Mouse (Mus musculus) ovary, postnatal 14 days (tissue): Measurements from ENCODE around the gene Gm49450.
"Not testable (repeated sequence)": the region's sequence is repeated elsewhere in the genome, so short reads cannot be mapped to it uniquely, and the experiment has no call there.

Experiments
- DNase-seq: peaks from one replicate; pipeline ENCODE4 v3.0.0; 2022; ENCODE audit warnings: low spot score

Gene Gm49450

DNA sequence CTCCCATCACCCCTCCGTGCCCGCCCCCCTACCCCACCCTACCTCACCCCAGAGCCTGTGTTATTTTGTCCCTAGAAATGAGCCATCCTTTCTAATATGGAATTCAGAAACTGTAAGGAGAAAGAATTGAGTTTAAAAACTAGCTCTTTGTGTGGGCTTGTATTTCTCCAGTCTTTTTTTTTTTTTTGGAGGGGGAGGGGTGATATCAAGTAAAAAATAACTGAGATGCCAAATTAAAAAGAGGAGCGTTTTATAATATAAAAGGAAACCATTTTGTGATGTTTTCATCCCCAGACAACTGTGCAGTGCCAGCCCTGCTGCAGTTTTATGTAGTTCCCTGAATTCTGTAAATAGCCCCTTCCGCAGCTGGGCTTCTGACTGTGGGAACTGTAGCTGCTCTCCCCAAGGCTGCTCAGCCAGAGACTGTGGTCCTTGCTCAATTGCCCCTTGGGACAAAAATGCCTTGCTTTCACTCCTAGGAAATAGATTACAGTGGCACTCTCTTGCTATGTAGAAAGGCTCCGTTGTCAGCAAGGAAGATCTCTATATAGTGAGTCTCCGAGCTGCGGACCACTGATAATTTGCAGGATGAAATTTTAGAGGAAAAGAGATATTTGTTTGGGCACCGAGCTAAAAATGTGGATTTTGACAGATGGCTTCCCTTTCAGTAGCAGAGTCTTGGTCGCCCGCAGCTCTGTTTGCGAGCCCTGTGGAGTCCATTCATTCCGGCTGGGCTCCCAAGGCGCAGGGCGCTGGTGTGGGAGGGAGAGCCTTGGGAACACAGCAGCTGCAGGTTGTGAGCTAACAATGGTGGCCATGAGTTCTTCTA, 1.3 kb upstream of the Gm49450 start:
- DNase-seq, result no peak

DNA sequence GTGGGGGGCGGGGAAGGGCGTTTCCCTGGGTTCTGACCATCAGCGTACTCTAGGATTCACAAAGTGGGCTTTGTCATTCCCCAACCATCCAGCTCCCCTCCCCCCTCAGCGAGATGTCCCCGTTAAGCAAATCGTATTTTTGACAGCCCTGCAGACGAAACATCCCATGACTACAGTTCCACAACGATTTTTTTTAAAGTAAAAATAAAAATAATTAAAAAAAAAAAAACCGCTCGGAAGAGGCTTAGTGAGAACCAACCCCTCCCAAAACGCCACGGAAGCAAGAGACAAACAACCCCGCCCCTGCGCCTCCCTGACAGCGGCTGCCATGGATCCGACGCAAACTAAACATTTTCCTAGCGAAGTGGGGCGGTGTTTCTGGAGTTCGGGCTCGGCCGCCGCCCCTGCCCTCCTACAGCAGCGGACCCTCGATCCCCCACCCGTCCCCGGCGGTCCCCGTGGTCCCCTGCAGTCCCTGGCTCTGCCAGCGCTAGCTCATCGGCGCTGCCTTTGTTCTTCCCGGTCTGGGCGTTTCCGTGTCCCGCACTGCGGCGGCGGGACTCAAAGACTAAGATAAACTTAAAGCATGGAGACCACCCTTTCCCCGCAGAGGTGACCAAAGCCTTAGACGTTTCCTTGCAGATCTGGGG, 475 bp downstream of the Gm49450 start:
- peak; percentile 50 for DNase-seq

DNA sequence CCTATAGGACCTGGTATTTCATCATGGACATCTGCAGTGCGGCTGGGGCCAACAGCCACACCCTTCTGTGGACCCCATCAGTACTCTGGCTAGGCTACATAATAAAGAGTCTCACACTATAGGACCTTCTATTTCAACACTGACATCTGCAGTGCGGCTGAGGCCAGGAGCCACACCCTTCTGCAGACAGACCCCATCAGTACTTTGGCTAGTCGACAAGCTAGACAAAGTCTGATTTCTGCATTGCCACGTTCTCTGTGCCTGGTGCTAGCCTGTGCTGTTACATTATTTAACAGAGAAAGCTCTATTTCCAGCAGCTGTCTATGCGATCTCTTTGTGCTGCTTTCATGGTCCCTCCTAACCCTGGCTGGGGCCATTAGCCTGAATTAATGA, 1.3 kb downstream of the Gm49450 start:
- DNase-seq, result no peak

DNA sequence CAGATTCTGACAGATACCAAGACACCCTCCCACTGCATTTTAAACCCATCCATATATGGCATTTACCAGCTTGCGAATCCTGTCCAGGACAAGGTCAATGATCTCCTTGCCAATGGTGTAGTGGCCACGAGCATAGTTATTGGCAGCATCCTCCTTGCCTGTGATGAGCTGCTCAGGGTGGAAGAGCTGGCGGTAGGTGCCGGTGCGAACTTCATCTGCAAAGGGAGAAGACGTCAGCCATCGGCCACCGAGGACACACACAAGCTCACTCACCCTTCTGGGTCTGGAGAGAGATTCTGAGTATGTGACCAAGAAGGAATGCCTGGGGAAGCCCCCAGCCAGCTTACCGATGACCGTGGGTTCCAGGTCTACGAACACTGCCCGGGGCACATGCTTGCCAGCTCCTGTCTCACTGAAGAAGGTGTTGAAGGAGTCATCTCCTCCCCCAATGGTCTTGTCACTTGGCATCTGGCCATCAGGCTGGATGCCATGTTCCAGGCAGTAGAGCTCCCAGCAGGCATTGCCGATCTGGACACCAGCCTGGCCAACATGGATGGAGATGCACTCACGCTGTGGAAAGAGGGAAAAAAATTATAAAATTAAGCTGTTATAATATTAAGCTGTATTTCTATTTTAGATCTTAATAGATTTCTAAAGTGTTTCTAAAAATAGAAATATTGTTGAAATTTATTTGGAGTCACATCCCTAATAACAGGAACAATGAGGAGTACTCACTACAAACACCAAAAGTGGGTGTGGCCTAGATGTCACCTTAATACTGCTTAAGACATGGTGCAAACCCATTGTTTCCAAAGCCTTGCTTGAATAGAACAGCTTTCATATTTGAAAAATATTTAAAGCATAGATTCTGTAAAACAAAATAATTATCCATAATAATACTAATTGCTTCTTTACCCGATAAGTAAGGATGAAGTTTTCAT, 2.0 kb downstream of the Gm49450 start:
- DNase-seq, result not testable (repeated sequence)

DNA sequence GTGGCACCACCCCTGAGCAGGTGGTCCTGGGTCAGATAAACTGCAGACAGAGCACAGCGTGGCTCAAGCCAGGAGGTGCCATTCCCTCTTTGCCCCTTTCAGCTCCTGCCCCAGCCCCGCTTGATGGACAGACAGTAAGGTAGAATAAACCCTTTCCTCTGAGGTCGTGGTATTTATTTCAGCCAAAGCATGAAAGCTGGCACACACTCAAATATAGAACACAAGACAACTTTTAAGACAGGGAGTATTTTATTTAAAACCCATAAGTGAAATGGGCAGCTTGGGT, 3.8 kb downstream of the Gm49450 start:
- no peak for DNase-seq

DNA sequence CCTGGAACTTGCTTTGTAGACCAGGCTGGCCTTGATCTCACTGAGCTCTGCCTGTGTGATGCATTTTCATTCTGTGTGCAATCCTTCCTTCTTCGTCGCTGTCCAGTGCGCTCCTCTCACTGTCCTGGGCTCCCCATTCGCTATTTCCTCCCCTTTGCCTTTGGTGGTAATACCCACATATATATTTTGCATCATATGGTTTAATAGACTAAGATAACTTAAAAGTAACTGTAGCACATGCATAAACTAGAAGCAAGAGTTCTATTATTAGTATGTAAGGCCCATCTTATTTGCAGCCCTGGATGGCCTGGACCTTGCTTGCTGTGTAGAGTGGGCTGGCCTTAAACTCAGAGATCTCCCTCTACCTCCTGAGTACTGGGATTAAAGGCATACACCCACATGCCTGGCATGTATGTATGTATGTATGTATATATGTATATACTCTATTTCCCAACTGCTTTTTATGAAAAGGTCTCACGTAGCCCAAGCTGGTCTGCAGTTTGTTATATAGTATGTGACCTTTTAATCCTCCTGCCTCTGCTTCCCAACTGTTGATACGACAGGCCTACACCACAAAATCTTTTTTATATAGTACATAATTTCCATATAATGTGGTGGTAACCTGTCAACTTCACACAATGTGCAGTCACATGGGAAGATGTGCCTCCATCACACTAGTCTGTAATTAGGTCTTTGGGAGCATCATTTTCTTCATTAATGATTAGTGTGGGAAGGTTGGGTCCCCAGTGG, 4.3 kb downstream of the Gm49450 start:
- DNase-seq, result no peak

DNA sequence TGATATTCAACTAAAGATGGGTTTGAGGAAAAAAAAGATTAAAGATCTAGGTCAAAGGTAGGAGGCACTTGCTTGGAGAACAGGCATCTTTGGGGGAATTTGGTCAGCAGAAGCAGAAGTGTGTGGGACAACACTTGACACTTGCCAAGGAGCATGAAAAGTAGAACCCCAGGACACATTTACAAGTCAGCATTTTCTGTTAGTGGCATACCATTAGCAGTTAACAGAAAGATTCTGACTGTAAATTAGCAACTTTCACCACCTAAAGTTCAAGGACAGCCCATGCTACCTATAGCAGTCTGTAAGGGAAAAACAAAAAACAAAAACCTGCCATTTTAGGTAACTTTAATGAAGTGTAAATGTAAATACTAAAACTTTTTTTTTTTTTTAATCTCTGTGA, 5.0 kb downstream of the Gm49450 start:
- no peak for DNase-seq

DNA sequence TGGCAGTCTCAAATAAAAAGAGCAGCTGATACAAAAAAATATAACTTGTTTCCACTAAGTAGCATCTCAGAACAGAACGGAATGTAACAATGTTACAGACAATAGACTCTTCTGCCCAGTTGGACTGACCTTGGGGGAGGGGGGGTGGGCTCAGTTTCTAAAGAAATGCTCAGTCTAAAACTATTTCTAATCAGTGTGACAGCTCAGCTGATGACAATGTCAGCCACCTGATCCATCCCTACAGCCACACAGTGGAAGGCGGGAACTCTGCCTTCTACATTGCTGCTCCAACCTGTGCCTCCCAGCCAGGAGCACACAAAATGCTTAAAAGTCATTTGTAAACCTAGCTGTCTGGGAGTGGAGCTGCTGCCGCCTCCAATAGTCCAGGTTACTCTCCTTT, 5.5 kb downstream of the Gm49450 start:
- no peak for DNase-seq

DNA sequence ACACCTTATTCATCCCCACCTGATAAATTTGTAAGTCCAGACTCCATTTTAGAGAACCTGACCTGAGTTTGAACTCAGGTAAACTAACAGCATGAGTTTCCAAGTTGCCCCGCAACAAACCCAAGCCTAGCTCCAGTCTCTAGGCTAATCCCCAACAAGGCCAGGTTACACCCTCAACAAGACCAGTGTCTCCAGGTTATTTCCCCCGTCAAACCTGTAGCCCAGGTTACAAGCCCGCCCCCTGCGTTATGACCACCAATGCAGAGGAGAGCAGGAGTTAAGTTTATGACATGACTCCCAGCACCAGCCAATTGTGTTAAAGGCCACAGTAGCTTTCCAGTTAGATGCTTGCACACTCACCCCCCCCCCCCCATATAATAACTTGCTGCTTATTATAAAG, 10.2 kb downstream of the Gm49450 start:
- DNase-seq, result no peak

DNA sequence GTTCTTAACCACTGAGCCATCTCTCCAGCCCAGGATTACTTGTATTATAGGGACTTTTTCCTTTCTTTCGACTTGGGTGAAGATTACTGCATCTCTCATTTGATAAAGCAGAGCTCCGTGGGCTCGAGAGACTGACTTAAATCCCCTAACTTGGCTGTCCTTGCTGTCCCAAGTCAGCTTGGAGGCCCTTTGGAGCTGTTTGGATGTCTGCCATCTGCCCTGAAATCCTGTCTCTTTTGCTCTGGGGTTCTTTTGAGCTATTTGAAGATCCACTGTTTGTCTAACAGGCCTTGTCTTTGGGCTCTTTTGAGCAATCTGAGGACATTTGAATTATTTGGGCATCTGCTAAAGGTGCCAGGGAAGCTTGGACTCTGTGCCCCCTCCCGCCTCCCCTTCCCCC, 11.3 kb downstream of the Gm49450 start:
- no peak for DNase-seq

DNA sequence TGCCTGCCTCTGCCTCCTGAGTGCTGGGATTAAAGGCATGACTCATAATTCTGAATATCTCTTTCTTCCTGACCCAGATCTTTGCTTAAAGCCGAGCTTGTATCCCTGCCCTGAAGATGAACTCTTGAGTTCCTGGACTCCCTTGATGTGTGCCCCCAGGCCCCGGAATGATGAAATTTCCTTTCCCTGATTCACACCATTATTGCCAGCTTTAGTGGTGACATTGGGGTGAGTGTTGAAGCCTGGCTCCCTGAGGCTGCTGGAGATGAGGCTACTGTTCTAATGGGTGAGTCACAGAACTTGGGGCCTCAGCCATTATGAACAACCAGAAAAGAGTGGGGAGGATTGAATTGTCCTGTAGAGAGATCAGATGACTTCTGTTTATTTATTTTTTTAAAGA, 11.8 kb downstream of the Gm49450 start:
- DNase-seq, result no peak

DNA sequence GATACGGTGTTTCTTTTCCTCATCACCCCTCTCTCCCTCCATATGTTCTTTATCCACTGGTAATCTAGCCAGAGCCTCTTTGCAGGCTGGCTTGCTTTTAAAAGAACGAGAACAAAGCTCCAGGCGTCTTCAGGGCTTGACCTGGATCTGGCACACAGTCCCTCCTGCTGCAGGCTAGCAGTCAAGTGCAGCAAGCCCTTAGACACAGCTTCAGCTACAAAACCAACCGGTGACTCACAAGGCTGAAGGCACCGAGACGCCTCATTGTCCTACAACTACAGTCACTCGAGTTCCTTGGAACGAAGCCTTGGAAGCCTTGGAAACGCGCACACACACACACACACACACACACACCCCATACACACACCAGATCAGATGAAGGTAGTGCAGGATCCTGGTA, 12.5 kb downstream of the Gm49450 start:
- no peak for DNase-seq

DNA sequence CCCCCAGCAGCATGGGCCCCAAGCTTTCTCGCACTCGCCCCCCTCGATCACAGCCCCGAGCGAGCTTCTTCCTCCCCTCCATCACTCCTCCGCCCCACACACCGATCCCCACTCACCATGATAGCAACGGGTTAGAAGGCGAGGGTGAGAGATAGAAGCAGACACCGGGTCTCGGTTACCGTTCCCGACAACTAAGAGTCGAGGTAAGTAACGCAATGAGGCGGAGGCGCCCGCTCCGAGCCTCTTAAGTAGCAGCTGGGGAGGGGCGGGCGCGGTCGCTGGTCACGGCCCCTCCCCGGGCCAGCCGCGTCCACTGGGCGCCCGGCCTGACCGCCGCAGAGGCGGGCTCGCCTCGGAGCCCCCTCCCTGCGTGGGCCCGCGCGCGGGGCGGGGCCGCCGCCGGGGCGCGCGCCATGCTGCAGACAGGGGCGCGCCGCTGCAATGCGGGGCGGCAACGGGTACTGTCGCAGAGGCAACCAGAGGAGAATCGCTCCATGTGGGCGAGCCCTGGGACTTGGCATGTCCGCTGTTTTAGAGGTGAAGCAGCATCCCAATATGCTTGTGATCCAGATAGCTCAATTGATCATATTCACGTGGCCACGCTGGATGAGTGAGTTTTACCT, 19.0 kb downstream of the Gm49450 start, which contains the start of gene Tuba1b:
Gene Tuba1b (minus strand): TSS at position 349 of the 623 bp plus-strand sequence.
- peak; percentile 88 for DNase-seq

DNA sequence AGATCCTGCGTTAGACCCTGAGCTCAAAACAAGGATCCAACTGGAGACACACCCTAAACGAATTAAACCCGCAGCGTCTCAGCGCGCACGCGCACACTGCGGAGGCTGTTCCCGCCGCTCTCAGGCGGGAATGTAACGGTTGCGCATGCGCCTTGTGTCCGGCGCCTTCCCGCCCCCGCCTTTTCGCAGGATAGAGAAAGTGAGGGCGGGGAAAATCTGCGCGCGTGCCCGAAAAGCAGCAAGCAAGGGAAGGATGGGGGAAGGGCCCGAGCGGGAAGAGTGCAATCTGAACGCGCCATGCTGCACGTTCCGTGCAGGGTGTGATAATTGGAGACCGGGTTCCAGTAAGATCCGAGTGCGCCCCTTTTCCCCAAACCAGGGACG, 19.5 kb downstream of the Gm49450 start:
- peak; percentile 91 for DNase-seq

DNA sequence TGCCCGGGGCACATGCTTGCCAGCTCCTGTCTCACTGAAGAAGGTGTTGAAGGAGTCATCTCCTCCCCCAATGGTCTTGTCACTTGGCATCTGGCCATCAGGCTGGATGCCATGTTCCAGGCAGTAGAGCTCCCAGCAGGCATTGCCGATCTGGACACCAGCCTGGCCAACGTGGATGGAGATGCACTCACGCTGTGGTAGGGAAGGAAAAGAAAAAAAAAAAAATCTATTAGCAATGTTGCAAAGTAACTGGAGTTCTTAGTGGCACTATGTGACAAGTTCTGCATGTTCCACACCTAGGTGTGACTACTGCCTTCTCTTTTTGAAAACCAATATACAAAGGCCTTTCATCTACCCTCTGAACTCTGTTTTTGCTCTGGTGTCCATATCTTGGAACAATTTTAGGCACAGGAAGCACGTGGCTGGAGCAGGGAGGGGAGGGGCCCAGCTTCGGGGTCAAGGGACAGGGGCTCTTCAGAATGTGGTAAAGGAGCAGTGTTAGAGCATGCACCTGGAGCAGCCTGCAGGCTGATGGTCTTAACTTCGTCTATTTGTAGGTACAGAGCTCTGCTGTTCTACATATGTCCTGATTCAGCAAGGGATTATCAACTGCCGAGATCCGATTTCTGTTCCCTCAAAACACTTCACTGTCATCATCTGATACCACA, 20.2 kb downstream of the Gm49450 start:
- not testable (repeated sequence) for DNase-seq

DNA sequence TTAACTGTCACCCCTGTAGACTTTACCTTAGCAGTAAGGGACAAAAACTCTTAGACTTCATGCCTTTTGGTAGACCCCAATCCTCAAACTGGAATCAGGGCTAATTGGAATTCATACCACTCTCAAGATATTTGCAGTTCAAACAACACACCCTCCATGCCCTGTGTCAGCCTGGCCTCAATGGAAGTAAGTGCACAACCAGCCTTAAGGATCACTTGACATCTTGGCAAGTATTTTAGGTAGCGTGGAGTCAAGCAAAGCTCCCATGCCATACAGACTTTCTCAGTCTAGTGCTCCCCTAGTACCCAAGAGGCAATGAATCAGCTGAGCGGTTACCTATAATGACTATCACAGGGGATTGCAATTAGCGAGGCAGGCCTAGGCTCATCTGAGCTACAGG, 22.4 kb downstream of the Gm49450 start:
- no peak for DNase-seq

DNA sequence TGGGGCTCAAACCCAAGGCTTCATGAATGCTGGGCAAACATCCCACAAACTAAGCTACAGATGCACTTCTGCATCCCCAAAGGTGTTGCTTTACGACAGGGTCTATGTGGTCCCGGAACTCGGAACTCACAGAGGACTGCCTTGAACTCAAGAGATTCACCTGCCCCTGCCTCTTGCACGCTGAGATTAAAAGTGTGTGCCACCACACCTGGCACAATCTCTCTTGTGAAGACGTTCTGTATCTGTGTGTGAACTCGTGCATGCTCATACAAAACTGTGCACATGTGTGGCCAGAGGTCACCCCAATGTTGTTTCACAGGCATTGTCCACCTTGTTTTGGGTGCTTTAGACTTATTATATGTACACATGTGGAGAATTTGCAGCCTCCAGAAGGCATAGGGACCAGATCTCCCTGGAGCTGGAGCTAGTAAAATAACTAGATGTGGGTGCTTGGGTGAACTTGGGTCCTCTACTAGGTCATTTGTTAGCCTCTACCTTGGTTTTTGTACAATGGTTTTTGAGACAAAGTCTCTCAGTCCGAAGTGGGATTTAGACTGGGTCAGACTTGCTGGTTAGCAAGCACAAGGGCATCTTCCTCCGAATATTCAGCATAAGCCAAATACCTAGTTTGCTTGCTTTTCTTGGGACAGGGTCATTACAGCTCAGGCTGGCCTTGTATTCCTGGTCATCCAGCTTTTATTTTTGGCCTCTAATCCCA, 23.2 kb downstream of the Gm49450 start:
- DNase-seq, result no peak

DNA sequence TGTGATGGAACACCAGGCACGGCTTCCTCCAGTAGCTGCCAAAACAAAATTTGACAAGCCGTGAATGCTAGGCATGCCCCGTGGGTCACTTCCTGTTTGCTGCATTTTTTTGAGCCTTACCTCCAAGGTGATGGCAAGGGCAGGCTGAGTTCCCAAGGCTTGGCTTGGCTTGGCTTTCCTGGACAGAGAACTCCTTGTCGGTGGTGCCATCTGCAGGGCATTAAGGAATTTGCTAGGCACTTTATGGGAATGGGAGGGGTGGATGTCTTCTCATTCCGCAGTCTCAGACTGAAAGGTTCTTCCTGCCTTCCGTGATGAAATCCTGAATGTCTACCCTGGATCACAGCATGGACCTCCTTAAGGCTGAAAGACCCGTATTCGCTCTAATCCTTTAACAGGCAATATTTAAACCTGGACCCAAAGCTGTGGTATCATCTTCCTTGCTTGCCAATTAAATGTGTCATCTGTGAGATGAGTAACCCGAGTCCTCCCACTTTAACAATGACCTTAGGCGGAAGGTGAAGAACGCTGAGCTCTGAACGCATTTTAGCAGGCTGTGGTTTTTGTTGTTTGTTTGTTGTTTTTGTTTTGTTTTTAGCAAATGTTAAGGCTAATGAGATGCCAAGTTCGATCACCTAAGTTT, 24.6 kb downstream of the Gm49450 start:
- peak; percentile 53 for DNase-seq

DNA sequence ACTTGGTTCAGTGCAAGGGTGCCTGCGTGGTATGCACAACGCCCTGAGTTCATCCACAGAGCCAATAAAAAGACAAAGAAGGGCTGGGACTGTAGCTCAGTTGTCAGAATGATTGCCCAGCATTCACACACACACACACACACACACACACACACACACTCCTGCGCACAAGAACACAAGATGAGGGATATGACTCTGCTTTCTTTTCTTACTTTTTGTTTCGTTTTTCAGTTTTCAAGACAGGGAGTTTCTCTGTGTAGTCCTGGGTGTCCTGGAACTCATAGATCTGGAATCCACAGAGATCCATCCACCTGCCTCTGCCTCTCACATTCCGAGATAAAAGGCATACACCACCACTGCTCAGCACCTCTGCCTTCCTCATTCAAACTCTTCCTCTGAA, 25.8 kb downstream of the Gm49450 start:
- no peak for DNase-seq

DNA sequence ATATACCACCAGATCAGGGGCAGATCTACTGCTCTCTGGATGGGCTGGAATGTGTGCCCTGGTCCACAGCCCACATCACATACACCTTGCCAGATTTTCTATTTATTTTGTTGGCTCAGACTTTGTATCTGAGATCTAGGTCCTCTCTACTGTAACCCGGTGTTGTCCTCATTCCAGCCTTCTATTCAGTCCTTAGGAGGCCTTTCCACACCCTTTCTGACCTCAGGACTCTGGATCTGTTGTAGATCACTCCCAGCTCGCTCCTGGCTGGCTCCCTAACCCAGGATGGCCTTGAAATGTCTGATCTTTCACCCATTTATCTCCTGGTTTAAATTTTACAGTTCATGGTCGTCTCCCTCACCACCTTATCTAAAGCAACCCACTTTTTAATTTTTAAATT, 28.7 kb downstream of the Gm49450 start:
- no peak for DNase-seq
